Mouse (Mus musculus) kidney, embryonic 14.5 days (tissue): ENCODE results near the gene Psmf1. TPM values are rescaled to one million over a fixed set of nuclear protein-coding genes. Genes with fewer than 3 reads are reported as not detected.

Source experiments
- ATAC-seq: fragments of 200-750 bp; cut with Nextera tagmentation; 2 replicates; pipeline ENCODE4 v1.8.0; 2017; ENCODE audit warnings: moderate number of reproducible peaks, mild to moderate bottlenecking, moderate TSS enrichment, moderate library complexity; ENCODE audit not compliant: low FRiP score, low TSS enrichment
- H3K27ac ChIP-seq: fragments of 300-500 bp; sonication (generic); 2 replicates; pipeline ENCODE4 v1.5.1; 2014; ENCODE audit warnings: low read depth, mild to moderate bottlenecking, low read length, moderate library complexity, mixed read lengths
- H3K27me3 ChIP-seq: fragments of 300-500 bp; sonication (generic); 2 replicates; pipeline ENCODE4 v1.6.1; 2014; ENCODE audit warnings: mild to moderate bottlenecking, low read length; ENCODE audit not compliant: control insufficient read depth, insufficient read depth
- H3K36me3 ChIP-seq: fragments of 300-500 bp; sonication (generic); 2 replicates; pipeline ENCODE4 v1.6.1; 2014; ENCODE audit warnings: low read length, mixed read lengths; ENCODE audit not compliant: control insufficient read depth, insufficient read depth
- H3K4me1 ChIP-seq: fragments of 300-500 bp; sonication (generic); 2 replicates; pipeline ENCODE4 v1.6.1; 2014; ENCODE audit warnings: low read length, mixed read lengths; ENCODE audit not compliant: control insufficient read depth, insufficient read depth
- H3K4me2 ChIP-seq: fragments of 300-500 bp; sonication (generic); replicated peaks from 2 replicates; pipeline ENCODE4 v1.6.1; 2014; ENCODE audit warnings: low read depth, mild to moderate bottlenecking, low read length
- H3K4me3 ChIP-seq: fragments of 300-500 bp; sonication (generic); 2 replicates; pipeline ENCODE4 v1.5.1; 2014; ENCODE audit warnings: mild to moderate bottlenecking, low read length
- H3K9ac ChIP-seq: fragments of 300-500 bp; sonication (generic); 2 replicates; pipeline ENCODE4 v1.6.1; 2014; ENCODE audit warnings: low read depth, mild to moderate bottlenecking, low read length, moderate library complexity
- H3K9me3 ChIP-seq: fragments of 300-500 bp; sonication (generic); 2 replicates; pipeline ENCODE4 v1.6.1; 2016; ENCODE audit warnings: low read length; ENCODE audit not compliant: control insufficient read depth
- WGBS: fragments of 180-500 bp; shearing (Covaris S2); extraction: QIAGEN DNeasy Blood & Tissue Kit; methylation state at CpG from one replicate; pipeline ENCODE4 v1.1.7; 2014; 5-methylcytosine and 5-hydroxymethylcytosine counted together
- polyA plus RNA-seq: library from polyadenylated mRNA; unstranded; fragments of >200 nt; fragmentation: Nextera tagmentation; extraction: Ambion mirVana; gene quantifications from 2 replicates; pipeline ENCODE4 v1.2.1, GENCODE M21; 2014

Psmf1 gene
- polyA plus RNA-seq, 1 experiment from 2014 or later = 49.6 TPM

GRCm38 (mm10) chr2:151668433-151668832 is 75.6 kb downstream of the Psmf1 start, which contains the start of gene Rad21l:
Gene Rad21l, minus strand, starts transcription at chr2:151668533.
- no peak within 1 kb of the TSS for H3K4me3 ChIP-seq
- no peak within 1 kb of the TSS for H3K27ac ChIP-seq
- no peak within 1 kb of the TSS for H3K4me2 ChIP-seq
- H3K4me1 ChIP-seq = no peaks in the 10 kb centered on the region
- no peak within 1 kb of the TSS for H3K9ac ChIP-seq
- H3K9me3 ChIP-seq = no peaks in the 10 kb centered on the region
- no peaks in the 10 kb centered on the region for H3K36me3 ChIP-seq
- ATAC-seq = no peak
- 76% methylated on average over 3 of the region's 3 CpGs for WGBS
- H3K27me3 ChIP-seq = peaks cover 23% of the 10 kb centered on the region

Other genes with a start within 250 kb of the Psmf1 start
- gene Fkbp1a, start 201.7 kb downstream of the Psmf1 start, polyA plus RNA-seq = 573 and 762 TPM in 2 replicates
- 1.3 and 1.9 TPM in 2 replicates for gene Sdcbp2, start 171.6 kb downstream of the Psmf1 start, polyA plus RNA-seq
- gene Snph, start 111.6 kb downstream of the Psmf1 start, polyA plus RNA-seq = 0.58 and 0.61 TPM in 2 replicates
- gene Rad21l, start 75.7 kb downstream of the Psmf1 start, polyA plus RNA-seq = not detected in 2 replicates
- 0.55 and 0.77 TPM in 2 replicates for gene Tmem74b, start 42.2 kb downstream of the Psmf1 start, polyA plus RNA-seq
- 0.21 TPM in 1 of 2 replicates, not detected in the other for gene Rspo4, start 98.7 kb upstream of the Psmf1 start, polyA plus RNA-seq
- gene Angpt4, start 167.0 kb upstream of the Psmf1 start, polyA plus RNA-seq = 1.0 and 1.1 TPM in 2 replicates
- 19.7 and 29.9 TPM in 2 replicates for gene Fam110a, start 236.0 kb upstream of the Psmf1 start, polyA plus RNA-seq